Mouse (Mus musculus): ENCODE measurements around the gene Ndst4. TPM values are rescaled to one million over a fixed set of nuclear protein-coding genes. Genes with fewer than 3 reads are reported as not detected.

Ndst4 gene
- polyA plus RNA-seq, 2 experiments: 0.01 TPM; not detected in 1

DNA sequence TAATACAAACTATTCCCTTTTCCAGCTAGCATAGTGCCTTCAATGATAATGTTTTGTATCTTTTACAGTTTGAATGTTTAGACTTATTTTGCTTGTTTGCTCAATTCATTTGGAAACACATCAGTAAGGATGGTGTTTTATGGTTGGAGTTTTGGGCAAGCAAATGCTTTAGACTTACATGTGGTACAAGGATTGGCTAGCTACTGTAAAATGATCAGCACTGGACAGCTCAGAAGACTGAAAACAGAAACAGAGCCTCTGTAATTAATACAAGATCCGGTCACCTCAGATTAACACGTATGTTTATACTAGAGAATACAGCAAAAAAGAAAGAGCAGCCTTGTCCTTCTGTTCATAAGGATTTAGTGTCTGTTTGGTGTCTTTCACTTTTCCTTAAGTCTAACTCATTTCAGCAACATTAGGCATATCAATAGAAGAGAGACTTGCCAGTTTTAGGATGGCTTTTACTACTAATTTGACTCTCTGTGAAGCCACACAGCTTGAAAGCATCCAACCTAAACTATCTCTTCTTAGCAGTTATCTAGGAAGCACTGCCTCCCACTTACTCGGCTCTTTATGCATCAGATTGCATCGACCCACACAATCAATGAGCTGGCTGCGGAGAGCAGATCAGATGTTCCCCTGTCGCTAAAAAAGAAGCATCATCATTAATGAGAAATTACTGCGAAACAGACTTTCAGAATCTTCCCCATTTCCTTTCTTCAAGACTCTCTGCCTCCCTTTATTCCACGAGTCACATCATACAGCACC, 279.8 kb downstream of the Ndst4 start:
- Histone ChIP-seq H3K4me3 (ENCODE audit: insufficient read depth in 1 of 2, low read depth in 2 of 2, low read length in 2 of 2) (no peak overlapping the region), H3K9me3 (ENCODE audit: control insufficient read depth, low read length) (no peaks in the 10 kb centered on the region), H3K9ac (replicated peaks) (no peak overlapping the region), H3K4me1 (replicated peaks; ENCODE audit: control insufficient read depth in 2 of 2, insufficient read depth in 2 of 2, low read length in 1 of 2) (no peaks in the 10 kb centered on the region), H3K36me3 (replicated peaks; ENCODE audit: control insufficient read depth, insufficient read depth, low read depth) (no peaks in the 10 kb centered on the region), H3K4me2 (ENCODE audit: low read depth) (no peak overlapping the region), H3K27me3 (ENCODE audit: control insufficient read depth, insufficient read depth, low read length) (no peaks in the 10 kb centered on the region), H3K27ac (no peak overlapping the region)
- TF ChIP-seq CTCF (IDR thresholded peaks at IDR 0.05; ENCODE audit: low read depth) (no peak), EP300 (IDR thresholded peaks at IDR 0.05; ENCODE audit: low read depth) (no peak)
- DNase-seq (ENCODE audit: low read depth in 3 of 3, low spot score in 3 of 3): no peak
- ATAC-seq (ENCODE audit: insufficient read depth): no peak
- 57% methylated on average over 8 of the region's 8 CpGs for WGBS (ENCODE audit: insufficient replicate concordance)

DNA sequence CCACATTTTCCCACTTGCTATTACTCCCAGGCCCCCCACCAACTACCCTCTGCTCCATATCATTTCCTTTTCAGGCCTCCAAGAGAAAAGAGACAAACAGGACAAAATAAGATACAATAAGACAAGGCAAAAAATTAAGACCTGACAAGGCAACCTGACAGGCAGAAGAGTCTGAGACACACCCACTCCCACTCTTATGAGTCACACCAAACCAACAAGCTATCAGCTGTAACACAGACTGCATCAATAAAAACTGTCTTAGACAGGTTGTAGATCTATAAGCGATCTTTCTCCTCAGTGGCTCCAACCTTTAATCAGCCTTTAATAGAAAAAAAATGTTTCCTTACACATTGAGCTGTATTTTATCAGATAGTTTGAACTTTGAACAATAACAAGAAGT, 280.7 kb downstream of the Ndst4 start:
- 62% methylated on average over 1 of the region's 1 CpGs for WGBS (ENCODE audit: insufficient replicate concordance)
- no peak overlapping the region for H3K4me3 ChIP-seq (ENCODE audit: insufficient read depth in 1 of 2, low read depth in 2 of 2, low read length in 2 of 2)
- no peak for TF ChIP-seq EP300 (IDR thresholded peaks at IDR 0.05; ENCODE audit: low read depth)
- no peak for TF ChIP-seq CTCF (IDR thresholded peaks at IDR 0.05; ENCODE audit: low read depth)
- no peaks in the 10 kb centered on the region for H3K36me3 ChIP-seq (replicated peaks; ENCODE audit: control insufficient read depth, insufficient read depth, low read depth)
- no peaks in the 10 kb centered on the region for H3K9me3 ChIP-seq (ENCODE audit: control insufficient read depth, low read length)
- H3K4me1 ChIP-seq (replicated peaks; ENCODE audit: control insufficient read depth in 2 of 2, insufficient read depth in 2 of 2, low read length in 1 of 2): no peaks in the 10 kb centered on the region
- DNase-seq (ENCODE audit: low read depth in 3 of 3, low spot score in 3 of 3) (no peak), ATAC-seq (ENCODE audit: insufficient read depth) (no peak)
- no peak overlapping the region for H3K4me2 ChIP-seq (ENCODE audit: low read depth)
- no peak overlapping the region for H3K27ac ChIP-seq
- no peaks in the 10 kb centered on the region for H3K27me3 ChIP-seq (ENCODE audit: control insufficient read depth, insufficient read depth, low read length)
- H3K9ac ChIP-seq (replicated peaks): no peak overlapping the region

DNA sequence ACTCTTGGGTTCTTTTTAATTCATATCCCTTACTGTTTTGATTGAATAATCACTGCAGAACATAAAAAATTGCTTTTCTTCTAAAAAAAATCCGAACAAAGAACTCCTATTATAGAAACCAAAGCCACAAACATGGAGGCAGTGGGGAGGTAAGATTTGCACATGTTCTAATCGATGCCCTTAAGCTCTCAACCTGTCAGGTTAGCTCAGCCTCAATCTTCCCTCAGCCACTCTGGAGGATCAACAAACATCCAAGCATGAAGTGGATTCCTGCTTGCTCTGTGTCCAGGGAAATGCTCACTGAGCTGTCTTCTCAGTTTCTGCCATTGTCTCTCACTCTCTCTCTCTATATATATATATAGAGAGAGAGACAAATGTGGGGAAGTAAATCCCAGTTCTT, 283.7 kb downstream of the Ndst4 start:
- H3K4me2 ChIP-seq (ENCODE audit: low read depth): no peak overlapping the region
- H3K4me3 ChIP-seq (ENCODE audit: insufficient read depth in 1 of 2, low read depth in 2 of 2, low read length in 2 of 2): no peak overlapping the region
- no peak overlapping the region for H3K27ac ChIP-seq
- no peaks in the 10 kb centered on the region for H3K9me3 ChIP-seq (ENCODE audit: control insufficient read depth, low read length)
- 31% methylated on average over 2 of the region's 2 CpGs for WGBS (ENCODE audit: insufficient replicate concordance)
- DNase-seq (ENCODE audit: low read depth in 3 of 3, low spot score in 3 of 3) (no peak), ATAC-seq (ENCODE audit: insufficient read depth) (no peak)
- no peaks in the 10 kb centered on the region for H3K36me3 ChIP-seq (replicated peaks; ENCODE audit: control insufficient read depth, insufficient read depth, low read depth)
- TF ChIP-seq CTCF (IDR thresholded peaks at IDR 0.05; ENCODE audit: low read depth): no peak
- no peak for TF ChIP-seq EP300 (IDR thresholded peaks at IDR 0.05; ENCODE audit: low read depth)
- no peaks in the 10 kb centered on the region for H3K4me1 ChIP-seq (replicated peaks; ENCODE audit: control insufficient read depth in 2 of 2, insufficient read depth in 2 of 2, low read length in 1 of 2)
- H3K27me3 ChIP-seq (ENCODE audit: control insufficient read depth, insufficient read depth, low read length): no peaks in the 10 kb centered on the region
- no peak overlapping the region for H3K9ac ChIP-seq (replicated peaks)

DNA sequence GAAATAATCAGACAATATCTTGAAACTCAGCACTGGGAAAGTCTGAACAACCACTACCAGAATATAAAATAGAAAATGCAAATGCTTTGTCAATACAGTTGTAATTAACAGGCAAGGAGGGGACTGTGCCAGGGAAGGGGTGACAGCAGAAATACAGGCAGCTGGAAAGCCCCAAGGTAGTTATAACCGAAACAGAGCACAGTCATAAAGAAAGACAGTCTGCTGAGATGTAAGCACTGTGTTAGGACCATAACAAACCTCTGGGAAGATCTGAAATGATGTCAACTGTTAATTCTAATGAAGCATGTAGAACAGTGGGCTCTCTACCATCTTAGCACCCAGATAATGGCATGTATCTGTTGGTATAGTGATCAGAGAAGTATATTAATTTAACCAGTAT, 287.1 kb downstream of the Ndst4 start:
- H3K4me2 ChIP-seq (ENCODE audit: low read depth): no peak overlapping the region
- DNase-seq (ENCODE audit: low read depth in 3 of 3, low spot score in 3 of 3) (no peak), ATAC-seq (ENCODE audit: insufficient read depth) (no peak)
- no peak overlapping the region for H3K9ac ChIP-seq (replicated peaks)
- no peaks in the 10 kb centered on the region for H3K36me3 ChIP-seq (replicated peaks; ENCODE audit: control insufficient read depth, insufficient read depth, low read depth)
- 39% methylated on average over 1 of the region's 1 CpGs for WGBS (ENCODE audit: insufficient replicate concordance)
- H3K27me3 ChIP-seq (ENCODE audit: control insufficient read depth, insufficient read depth, low read length): no peaks in the 10 kb centered on the region
- H3K9me3 ChIP-seq (ENCODE audit: control insufficient read depth, low read length): no peaks in the 10 kb centered on the region
- H3K4me1 ChIP-seq (replicated peaks; ENCODE audit: control insufficient read depth in 2 of 2, insufficient read depth in 2 of 2, low read length in 1 of 2): no peaks in the 10 kb centered on the region
- no peak overlapping the region for H3K27ac ChIP-seq
- no peak for TF ChIP-seq CTCF (IDR thresholded peaks at IDR 0.05; ENCODE audit: low read depth)
- H3K4me3 ChIP-seq (ENCODE audit: insufficient read depth in 1 of 2, low read depth in 2 of 2, low read length in 2 of 2): no peak overlapping the region

DNA sequence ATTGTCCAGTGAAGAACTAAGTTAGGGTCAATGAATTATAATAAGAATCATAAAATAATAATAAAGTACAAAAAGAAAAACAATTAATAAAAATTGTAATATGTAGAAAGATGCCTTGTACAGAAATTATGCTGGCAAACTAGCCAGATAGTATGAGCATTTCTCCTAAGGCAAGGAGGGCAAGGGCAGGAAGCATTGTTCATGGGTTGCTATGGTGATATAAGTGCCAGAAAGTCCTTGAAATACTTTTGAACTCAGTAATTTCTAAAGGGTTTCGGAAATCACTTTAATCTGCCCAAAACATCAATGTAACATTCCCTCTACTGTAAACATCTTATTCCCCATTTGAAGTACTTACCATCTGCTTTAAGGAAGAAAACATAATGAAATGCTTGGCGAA, 319.1 kb downstream of the Ndst4 start:
- H3K36me3 ChIP-seq (replicated peaks; ENCODE audit: control insufficient read depth, insufficient read depth, low read depth): no peaks in the 10 kb centered on the region
- no peak for TF ChIP-seq CTCF (IDR thresholded peaks at IDR 0.05; ENCODE audit: low read depth)
- TF ChIP-seq EP300 (IDR thresholded peaks at IDR 0.05; ENCODE audit: low read depth): no peak
- ATAC-seq (ENCODE audit: insufficient read depth): no peak
- H3K27me3 ChIP-seq (ENCODE audit: control insufficient read depth, insufficient read depth, low read length): no peaks in the 10 kb centered on the region
- no peak overlapping the region for H3K4me3 ChIP-seq (ENCODE audit: insufficient read depth in 1 of 2, low read depth in 2 of 2, low read length in 2 of 2)
- H3K27ac ChIP-seq: no peak overlapping the region
- WGBS (ENCODE audit: insufficient replicate concordance): 54% methylated on average over 2 of the region's 2 CpGs
- no peak for DNase-seq (ENCODE audit: low read depth in 3 of 3, low spot score in 3 of 3)
- no peak overlapping the region for H3K9ac ChIP-seq (replicated peaks)
- H3K4me2 ChIP-seq (ENCODE audit: low read depth): no peak overlapping the region
- no peaks in the 10 kb centered on the region for H3K4me1 ChIP-seq (replicated peaks; ENCODE audit: control insufficient read depth in 2 of 2, insufficient read depth in 2 of 2, low read length in 1 of 2)
- no peaks in the 10 kb centered on the region for H3K9me3 ChIP-seq (ENCODE audit: control insufficient read depth, low read length)
